Mouse (Mus musculus): ENCODE results near the gene Tle3.

The Tle3 gene

DNA sequence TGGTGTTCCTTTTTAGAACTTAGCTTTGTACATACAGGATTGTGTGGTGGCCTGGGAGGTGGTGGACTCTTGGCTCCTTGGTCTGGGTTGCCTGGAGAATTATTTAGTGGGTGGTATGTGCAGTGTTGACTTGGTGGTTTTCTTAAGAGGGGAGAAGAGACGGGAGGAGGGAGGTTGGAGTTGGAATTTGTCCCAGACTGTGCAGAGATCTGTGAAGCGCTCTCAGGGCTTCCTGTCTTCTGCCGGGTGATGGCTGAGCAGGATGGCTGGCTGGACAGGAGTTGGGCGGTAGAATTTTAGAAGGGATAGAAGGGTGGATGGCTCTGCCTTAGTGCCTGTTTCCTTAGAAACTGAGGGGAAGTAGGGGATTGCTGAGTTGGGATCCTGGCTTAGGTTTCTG lies 25.0 kb downstream of the Tle3 start:
- in situ Hi-C loops (cut with MboI), result no loop called here

DNA sequence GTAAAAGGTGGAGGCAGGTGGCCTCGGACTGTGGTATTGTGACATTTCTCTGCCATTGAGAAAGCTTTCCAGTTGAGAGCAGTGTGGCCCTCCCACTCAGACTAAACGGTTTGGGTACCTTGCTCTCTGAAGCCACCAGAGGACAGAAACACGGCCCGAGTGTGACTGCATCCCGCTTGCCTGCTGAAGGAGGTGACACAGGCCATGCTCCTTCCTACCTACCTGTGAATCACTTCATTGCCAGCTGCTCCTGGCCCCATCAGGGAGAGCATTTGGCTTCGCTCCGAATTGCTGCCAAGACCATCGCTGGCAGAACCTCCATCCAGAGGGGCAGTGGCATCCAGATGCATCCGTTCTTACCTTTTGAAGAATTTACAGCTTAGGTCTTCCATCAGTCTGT lies 26.0 kb downstream of the Tle3 start:
- in situ Hi-C loops (cut with MboI), result no loop called here

DNA sequence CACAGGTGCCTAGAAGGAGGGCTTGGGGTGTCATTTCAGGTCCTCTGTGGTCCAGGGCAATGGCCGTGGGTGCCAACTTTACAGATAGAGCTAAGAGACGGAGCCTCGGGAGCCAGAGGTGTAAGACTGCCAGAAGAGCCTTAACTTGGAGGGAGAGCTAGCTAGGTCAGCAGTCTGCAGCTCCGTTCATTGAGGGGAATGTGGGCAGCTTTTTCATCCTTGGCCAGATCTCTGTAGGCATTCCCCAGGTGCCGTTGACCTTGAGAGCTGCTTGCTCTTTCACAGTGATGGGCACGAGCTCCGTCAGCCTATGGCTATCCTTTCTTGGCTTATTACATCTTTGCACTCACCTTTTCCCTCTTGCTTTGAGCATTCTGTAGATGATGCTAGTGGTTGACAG lies 28.0 kb downstream of the Tle3 start:
- in situ Hi-C loops (cut with MboI), result no loop called here

DNA sequence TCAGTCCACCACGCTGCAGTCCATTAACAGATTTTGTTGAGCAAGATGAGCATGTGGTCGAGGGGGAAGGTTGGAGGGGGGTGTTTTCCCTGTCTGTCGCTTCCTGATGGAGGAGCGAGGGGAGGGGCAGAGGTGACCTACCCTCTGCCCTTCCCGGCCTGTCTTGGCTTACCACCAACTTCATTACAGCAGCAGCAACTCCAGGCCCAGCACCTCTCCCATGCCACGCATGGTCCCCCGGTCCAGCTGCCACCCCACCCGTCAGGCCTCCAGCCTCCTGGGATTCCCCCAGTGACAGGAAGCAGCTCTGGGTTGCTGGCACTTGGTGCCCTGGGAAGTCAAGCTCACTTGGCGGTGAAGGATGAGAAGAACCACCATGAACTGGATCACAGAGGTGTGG lies 29.5 kb downstream of the Tle3 start:
- in situ Hi-C loops (cut with MboI), result no loop called here

DNA sequence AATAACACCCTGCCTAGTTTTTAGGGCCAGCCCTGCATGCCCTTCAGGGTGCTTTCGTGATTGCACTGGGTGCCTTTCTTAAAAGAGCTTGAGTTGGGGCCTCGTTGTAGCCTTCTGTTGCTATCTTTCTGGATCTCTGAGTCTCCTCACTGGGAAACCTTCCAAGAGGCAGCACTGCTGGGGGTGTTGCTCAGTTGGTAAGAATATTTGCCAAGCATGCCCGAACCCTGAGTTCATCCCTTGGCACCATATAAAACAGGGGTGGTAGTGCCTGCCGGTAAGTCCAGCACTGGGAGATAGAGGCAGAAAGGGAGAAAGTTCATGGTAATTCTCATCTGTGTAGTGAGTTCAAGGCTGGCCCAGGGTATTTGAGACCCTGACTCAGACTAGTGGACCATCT lies 30.1 kb downstream of the Tle3 start:
- in situ Hi-C loops (cut with MboI), result no loop called here

DNA sequence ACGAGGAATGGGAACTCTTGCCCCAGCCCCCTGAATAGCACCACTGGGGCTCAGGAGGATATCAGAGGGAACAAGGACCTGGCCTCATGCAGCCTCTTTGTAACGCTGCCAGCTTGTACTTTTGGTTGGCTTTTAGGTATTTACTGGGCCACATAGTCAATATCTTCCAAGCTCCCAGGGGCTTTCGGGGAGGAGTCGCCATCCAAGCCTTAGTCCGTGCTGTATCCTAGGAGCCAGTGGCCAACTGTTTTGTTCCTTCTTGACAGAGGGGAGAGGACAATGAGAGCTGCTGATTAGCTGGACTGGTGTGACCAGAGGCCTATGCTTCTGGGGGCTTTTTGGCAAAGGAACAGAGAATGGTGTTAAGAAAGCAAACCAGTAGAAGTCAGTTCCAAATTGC lies 30.6 kb downstream of the Tle3 start:
- in situ Hi-C loops (cut with MboI), result no loop called here

DNA sequence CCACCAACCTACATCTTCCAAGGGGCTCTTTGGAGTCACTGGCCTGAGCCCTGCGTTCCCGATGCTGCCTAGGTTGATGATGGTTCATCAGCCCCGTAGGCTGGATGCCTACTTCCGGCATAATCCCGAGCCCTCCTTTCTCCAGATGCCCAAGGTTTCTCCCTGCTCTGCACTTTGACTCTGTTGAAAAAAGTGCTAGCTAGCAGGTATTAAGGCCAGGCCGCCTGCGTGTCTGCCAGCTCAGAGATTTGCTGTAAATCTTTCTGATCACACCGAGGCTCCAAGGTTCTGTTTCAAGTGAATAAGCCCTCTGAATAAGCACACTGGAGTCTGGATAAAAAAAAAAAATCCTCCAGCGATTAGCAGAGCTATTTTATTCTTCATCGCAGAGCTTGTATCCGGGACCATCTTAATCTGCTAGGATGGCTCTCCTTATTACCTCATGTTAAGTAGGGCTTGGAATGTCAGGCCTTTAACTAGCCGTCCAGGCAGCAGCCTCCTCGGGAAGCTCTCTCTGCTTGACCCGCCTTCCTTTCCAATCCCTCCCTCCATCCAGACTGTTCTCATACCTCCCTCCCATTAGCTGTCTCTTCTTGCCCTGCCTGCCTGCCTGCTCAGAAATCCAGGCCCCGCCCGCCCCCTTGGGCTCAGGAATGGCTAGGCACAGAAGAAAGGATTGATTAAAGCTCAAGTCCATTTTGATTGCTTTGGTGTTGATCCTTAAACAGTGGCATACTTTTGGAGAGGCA lies 31.9 kb downstream of the Tle3 start:
- in situ Hi-C loops (cut with MboI), result no loop called here

DNA sequence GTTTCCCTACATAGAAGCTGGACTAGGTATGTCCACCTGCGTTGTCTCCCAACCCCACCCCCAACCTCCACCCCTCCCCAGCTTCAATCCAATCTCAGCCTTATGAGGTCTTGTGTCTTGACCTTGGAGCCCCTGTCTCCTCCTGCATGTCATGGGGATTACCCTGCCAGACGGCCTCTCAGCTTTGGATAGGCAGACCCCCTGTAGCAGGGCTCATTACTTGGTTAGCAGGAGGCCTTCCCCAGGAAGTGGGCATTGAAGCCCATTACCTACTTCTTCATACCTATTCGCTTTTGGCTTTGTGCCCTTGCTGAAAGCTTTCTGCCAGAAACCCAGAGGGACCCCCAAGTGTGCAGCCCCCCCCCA lies 32.4 kb downstream of the Tle3 start:
- in situ Hi-C loops (cut with MboI), result no loop called here

DNA sequence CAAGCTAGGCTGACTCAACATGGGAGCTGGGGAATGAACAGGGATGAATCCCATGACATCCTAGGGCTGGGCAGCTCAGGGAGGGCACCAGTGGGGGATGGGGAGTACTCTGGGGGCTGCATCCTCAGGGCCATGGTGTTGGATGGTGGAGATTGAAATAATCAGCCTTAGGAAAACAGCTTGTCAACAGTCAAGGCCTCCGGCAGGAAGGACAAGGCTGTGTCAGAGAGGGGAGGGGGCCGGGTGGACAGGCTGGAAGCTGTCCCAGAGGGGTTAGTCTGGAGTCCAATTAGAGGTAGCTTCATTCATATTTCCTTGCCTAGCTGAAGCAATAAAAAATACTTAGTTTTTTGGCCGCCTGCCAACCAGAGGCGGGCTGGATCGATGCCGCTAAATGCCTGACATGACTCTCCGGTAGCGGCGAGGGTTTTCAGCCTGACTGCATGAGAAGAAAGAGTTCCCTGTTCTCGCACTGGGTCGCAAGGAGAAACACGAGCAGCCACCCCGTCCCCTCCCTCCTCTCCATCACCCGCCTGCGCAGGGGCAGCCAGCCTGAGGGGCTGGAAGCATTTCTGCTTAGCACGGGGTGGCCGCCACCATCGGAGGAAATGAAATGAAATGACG lies 32.9 kb downstream of the Tle3 start:
- in situ Hi-C loops (cut with MboI), result no loop called here

DNA sequence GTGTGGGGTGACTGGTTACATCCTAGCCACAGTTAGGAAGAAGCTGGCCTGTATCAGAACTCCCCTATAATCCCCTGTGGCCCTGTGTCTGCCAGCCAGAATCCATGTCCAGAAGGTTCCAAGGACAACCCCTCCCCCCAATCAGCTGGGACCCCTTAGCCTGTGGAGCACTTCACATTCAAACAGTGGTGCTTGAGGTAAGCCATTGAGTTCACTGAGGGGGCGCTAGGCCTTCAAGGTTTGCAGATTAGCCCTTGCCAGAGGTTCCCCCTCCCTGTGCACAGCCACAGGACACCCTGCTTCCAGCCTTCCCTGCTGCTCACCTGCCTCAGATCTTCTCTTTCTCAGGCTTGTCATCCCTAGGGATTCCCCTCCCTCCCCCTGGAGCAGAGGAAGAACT lies 34.2 kb downstream of the Tle3 start:
- in situ Hi-C loops (cut with MboI), result no loop called here

DNA sequence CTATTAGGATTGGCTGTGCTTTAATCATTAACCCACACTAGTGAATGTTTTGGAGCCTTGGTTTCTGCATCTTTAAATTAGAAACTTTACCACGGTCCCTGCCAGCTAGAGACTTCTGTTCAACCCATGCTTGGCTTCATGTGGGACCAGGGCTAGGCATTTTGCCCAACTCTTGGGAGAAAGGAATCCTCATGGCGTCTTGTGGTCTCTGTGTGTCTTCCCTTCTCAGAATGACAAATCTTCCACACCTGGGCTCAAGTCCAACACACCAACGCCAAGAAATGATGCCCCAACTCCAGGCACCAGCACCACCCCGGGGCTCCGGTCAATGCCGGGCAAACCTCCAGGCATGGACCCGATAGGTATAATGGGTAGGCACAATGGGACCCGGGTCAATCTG lies 36.9 kb downstream of the Tle3 start:
- in situ Hi-C loops (cut with MboI), result no loop called here

DNA sequence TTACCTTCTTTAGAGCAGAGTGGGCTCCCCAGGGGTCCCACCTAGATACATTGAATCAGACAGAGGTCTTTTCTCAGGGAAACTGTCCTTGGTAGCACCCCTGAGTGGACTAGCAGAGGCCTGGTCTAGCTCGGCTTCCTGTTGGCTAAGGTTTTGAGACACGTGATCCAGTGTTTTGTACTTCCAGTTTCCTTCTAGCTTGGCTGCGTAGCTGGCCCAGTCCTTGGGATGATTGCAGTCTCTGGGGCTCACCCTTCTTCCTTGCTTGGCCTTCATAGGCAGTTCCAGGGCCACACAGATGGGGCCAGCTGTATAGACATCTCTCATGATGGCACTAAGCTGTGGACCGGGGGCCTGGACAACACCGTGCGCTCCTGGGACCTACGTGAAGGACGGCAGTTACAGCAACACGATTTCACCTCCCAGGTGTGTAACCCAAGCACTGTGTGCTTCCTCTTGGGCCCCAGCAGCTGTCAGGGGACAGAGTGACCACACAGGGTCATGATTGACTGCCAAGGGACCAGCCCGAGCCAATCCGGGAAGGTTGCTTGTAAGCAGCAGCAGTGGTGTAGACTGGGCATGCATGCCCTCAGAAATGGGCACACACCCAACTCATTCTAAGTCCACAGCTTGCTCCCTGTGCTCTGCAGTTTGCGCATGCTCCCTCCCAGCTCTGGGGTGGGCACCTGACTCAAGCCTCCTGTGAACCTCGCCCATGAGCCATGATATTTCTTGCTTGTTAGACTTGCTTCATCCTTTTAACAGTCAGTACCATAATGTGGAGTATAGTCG lies 41.7 kb downstream of the Tle3 start:
- in situ Hi-C loops (cut with MboI), result no loop called here

DNA sequence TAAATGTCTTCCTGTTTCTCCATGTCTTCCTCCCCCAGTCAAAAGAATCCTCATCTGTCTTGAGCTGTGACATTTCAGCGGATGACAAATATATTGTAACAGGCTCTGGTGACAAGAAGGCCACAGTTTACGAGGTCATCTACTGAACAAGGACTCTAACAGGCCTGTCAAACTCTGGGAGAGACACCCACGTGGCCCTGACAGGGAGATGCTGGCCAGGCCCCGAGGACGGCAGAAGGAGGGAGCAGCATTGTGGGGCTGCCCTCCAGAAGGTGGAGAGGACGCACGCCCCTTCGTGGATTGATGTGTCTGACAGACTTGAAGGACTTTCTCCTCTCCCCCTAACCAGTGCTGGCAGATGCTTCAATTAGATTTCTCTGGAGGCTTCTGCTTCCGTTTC lies 44.4 kb downstream of the Tle3 start:
- in situ Hi-C loops (cut with MboI), result no loop called here

DNA sequence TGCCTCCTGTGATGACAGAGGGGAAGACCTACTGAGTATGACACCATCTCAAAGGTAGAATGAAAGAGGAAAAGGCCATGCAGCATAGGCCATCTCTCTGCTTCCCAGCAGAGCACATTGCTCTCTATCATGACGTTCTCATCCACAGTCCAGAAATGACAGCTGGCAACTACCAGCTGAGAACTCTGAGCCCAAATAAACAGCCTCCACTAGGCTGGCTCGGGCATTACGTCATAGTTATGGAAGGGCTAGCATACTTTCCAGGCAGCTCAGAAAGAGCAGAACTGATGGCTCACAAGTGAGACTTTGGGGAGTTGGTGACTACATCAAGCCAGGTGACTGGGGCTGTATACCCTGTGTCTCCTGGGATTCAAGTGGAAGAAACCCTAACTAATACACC lies 49.5 kb downstream of the Tle3 start:
- in situ Hi-C loops (cut with MboI), result no loop called here

DNA sequence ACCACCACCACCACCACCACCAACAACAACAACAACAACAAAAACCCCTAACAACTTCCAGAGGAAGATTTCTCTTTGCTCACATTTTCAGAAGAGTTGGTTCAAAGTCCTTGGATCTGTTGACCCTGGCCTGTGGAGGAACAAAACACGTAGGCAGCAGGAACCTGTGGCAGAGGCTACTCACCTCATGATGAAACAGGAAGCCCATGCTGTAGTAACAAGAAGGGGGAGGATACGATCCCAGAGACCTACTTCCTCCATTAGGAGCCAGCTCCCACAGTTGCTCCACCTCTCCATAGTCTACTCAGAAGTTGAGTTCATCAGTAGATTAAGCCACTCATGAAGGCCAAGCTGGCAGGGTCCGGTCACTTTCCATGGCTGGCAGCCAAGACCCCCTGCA lies 52.1 kb downstream of the Tle3 start:
- in situ Hi-C loops (cut with MboI), result no loop called here

DNA sequence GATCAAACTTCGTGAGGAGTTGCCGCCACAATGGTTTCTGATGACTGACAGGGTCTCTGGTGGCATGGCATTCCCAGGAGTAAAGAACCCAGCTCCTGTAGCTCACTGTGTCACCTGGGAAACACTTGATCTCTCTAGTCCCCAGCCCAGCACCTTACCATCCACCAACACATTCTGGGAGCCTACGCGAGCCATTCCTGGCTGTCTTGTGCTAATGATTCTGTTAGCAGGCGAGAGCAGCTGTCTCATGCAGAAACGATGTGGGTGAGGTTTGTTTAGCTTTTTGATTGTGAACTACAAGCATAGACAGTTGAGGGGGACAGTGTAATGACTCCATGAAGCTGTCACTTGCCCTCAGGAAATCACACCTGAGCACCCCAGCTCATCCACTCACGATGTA lies 54.3 kb downstream of the Tle3 start:
- in situ Hi-C loops (cut with MboI), result no loop called here

DNA sequence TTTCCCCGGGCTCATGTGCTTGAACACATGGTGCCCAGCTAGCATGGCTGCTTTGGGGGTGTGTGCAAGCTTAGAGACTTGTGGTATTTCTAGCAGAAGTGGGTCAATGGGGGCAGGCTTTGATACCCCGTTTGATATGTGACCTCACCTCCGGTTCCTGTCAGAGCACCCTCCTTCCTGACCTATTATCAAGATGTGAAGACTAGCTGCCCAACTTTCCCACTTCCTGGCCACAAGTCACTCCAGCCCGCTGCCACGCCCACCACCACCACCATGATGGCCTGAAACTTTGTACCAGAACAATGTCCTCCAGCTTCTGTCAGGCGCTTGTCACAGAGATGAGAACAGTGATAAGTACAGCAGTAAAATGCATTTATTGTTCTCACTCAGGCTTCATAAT lies 54.9 kb downstream of the Tle3 start:
- in situ Hi-C loops (cut with MboI), result no loop called here

DNA sequence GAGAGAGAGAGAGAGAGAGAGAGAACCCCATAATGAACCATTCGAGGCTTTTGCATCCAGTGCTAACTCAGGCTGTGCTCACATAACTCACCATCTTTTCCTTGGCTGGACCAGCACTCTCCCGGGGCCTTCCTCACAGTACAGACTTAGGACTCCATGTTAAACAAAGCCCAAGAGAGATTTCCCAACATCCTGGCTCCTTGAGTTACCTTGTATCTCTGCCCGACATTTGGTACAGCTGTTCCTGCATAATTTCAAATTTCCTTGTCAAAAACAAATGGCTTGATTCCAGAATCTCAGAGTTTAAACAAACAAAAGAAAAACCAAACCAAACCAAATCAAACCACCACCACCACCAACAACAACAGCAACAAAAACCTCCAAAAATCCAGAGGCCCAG lies 55.7 kb downstream of the Tle3 start:
- in situ Hi-C loops (cut with MboI), result no loop called here

DNA sequence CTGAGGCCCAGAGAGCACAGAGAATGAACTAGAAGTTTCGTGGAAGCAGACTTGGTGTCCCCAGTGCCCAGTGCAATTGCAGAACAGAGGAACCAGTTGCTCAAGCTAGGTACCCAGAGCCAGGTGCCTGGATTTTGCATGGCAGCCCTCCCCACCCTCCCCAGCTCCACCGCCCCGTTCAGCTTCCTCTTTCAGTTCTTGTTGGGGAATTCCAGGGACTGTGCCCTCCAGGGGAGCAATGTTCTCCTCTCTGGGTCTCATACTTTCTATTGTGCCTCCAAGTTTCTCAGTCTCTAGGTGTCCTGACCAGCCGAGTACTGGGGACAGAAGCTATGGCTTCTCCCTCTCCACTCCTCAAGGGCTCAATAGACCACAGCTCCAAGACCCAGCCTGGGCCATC lies 59.7 kb downstream of the Tle3 start:
- in situ Hi-C loops (cut with MboI), result no loop called here

DNA sequence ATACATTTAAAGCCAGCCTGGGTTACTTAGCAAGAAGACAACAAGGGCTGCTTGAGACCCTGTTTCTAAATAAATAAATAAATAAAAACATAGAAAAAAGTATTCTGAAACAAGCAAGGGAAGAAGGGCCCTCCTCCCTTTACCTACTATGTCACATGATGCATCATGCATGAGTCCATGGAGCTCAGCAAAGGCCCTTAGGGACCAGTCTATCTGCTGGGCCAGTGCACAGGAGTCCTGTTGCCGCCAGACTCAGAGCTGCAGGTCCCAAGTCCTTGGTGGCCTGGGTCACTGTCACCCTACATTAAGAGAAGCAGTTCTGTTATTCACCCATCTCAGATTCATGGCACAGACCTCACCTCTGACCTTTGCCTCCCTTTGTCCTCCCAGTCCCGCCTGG lies 61.0 kb downstream of the Tle3 start:
- in situ Hi-C loops (cut with MboI), result no loop called here

DNA sequence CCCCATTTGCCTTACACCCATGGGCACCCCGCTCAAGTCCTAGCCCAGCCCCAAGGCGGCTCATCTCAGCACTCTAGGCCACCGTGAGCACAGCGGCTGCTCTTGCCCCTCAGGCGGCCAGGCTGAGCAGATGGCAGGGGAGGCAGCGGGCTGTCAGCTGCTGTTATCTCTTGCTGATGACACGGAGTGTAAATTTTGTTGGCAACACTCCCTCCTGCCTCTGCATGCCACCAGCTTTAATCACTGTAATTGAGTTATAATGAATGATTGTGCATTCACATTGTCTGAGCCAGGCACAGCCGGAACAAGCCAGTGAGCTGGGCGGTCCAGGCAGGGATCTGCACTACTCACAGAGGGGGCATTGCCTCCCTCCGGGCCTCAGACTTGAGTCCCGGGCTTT lies 61.9 kb downstream of the Tle3 start:
- in situ Hi-C loops (cut with MboI), result no loop called here

DNA sequence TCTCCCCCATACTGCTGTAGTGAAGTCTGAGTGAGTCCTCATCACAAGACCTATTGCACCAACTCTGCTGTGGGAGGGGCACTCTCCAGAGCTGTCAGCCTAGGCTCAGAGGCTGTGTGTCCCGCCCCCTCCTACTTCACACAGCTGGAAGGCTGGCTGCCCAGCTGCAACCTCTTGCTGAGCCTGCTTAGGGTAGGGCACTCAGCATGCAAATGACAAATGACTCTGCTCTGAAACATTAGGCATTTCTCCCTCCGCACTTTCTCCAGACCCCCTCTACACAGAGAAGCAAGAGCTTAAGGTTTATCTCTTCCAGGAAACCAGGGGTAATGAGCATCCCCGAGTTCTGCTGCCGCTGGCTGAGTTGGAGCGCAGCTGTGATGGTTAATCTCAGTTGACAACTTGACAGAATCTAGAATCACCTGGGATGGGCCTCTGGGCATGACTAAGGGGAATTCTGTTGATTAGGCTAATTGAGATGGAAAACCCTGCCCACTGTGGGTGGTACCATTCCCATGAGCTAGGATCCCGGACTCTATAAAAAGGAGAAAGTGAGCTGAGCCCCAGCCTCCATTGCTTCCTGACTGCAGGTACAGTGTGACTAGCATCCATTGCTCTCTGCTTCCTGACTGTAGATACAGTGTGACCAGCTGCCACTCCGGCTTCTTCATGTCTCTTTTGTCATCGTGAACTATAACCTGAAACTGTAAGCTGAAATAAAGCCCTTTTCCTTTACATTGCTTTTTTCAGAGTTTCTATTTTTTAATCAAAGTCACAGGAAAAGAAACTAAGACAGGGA lies 63.2 kb downstream of the Tle3 start:
- in situ Hi-C loops (cut with MboI), result no loop called here

DNA sequence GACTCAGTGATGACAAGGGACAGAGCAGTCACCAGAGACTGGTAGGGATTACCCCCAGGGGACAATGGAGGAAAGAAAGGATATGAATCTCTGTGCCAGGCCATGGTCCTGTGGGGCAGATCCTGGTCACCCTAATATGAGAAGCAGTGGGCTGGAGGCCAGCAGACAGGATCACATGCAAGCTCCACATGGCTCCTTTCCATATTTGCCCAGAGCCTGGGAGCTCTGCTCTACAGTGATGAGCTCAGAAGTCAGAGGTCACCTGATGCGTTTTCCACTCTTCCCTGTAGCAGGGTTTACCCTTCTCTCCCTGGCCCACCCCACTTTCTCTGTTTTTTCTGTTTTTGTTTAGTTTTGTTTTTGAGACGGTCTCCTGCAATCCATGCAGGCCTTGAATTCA lies 63.9 kb downstream of the Tle3 start:
- in situ Hi-C loops (cut with MboI), result no loop called here

Data from mature B cell (primary cell).